Mouse (Mus musculus) layer of hippocampus, adult 6 months (tissue): ENCODE data around the gene C130079G13Rik. TPM values are rescaled to one million over a fixed set of nuclear protein-coding genes. Genes with fewer than 3 reads are reported as not detected.

Experiments
- long read RNA-seq, 2 experiments: library from polyadenylated mRNA; unstranded; transcript quantifications; one replicate each; pipeline ENCODE4 v2.0.0; 2019 to 2020
- polyA plus RNA-seq: library from polyadenylated mRNA; unstranded; fragments of <200 nt; fragmentation: Nextera tagmentation; gene quantifications from 2 replicates; pipeline ENCODE4 v1.2.3, GENCODE M21; 2021

Gene C130079G13Rik
- polyA plus RNA-seq: not detected in 2 replicates
- long read RNA-seq, experiment 1: 0 reads
- long read RNA-seq, experiment 2: 0 reads

DNA sequence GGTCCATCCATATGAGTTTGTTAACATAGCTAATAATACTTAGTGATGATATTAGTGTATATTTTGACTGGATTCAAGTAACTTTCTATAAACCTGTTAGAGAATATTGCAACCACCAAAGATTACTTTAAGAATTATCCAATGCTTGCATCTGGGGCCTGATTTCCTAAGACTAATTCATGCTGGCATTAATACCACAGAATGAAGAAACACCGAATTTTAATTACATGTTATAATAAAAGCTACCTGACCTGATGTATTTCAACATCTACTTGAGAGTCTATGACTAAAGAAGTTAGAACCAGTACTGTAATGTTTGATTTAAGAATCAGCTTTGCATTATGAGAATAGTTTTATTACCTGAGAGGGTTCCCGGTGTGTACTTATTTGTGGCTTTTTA, at the start of gene C130079G13Rik:
C130079G13Rik (plus strand) TSS at position 301 of the 400 bp plus-strand sequence.

Other genes with a start within 250 kb of the C130079G13Rik start
- gene Gm5538, start 195.4 kb upstream of the C130079G13Rik start, polyA plus RNA-seq: not detected in 2 replicates
- not detected in 2 replicates for gene Gm8298, start 64.2 kb upstream of the C130079G13Rik start, polyA plus RNA-seq
- not detected in 2 replicates for gene Aadacl2, start 81.5 kb downstream of the C130079G13Rik start, polyA plus RNA-seq
- not detected in 2 replicates for gene Aadac, start 100.5 kb downstream of the C130079G13Rik start, polyA plus RNA-seq
- gene Sucnr1, start 156.7 kb downstream of the C130079G13Rik start, polyA plus RNA-seq: not detected in 2 replicates